Mouse (Mus musculus) midbrain, postnatal 0 days (tissue): ENCODE results near the gene Mmp19. TPM values are rescaled to one million over a fixed set of nuclear protein-coding genes. Genes with fewer than 3 reads are reported as not detected.

Experiments used
- ATAC-seq: fragments of 200-750 bp; cut with Nextera tagmentation; 2 replicates; pipeline ENCODE4 v1.8.0; 2017; ENCODE audit warnings: moderate number of reproducible peaks, mild to moderate bottlenecking, moderate TSS enrichment, moderate library complexity; ENCODE audit not compliant: low FRiP score
- DNase-seq: peaks from one replicate; pipeline ENCODE4 v3.0.0-alpha.2; 2015; ENCODE audit warnings: low spot score
- H3K27ac ChIP-seq: fragments of 300-500 bp; sonication (generic); 2 replicates; pipeline ENCODE4 v1.5.1; 2014; ENCODE audit warnings: low read depth, mild to moderate bottlenecking, low read length, mixed read lengths
- H3K27me3 ChIP-seq: fragments of 300-500 bp; sonication (generic); 2 replicates; pipeline ENCODE4 v1.6.1; 2014; ENCODE audit warnings: low read length, control low read depth, mixed read lengths; ENCODE audit not compliant: insufficient read depth
- H3K36me3 ChIP-seq: fragments of 300-500 bp; sonication (generic); 2 replicates; pipeline ENCODE4 v1.6.1; 2014; ENCODE audit warnings: low read length, control low read depth, mixed read lengths; ENCODE audit not compliant: insufficient read depth
- H3K4me1 ChIP-seq: fragments of 300-500 bp; sonication (generic); 2 replicates; pipeline ENCODE4 v1.6.1; 2014; ENCODE audit warnings: mild to moderate bottlenecking, control low read depth, antibody characterized with exemption, low read length, mixed read lengths; ENCODE audit not compliant: insufficient read depth
- H3K4me2 ChIP-seq: fragments of 300-500 bp; sonication (generic); 2 replicates; pipeline ENCODE4 v1.6.1; 2014; ENCODE audit warnings: low read depth, mild to moderate bottlenecking, low read length, mixed read lengths; ENCODE audit not compliant: poor library complexity, severe bottlenecking
- H3K4me3 ChIP-seq: fragments of 300-500 bp; sonication (generic); 2 replicates; pipeline ENCODE4 v1.5.1; 2014; ENCODE audit warnings: low read depth, mild to moderate bottlenecking, low read length, moderate library complexity
- H3K9ac ChIP-seq: fragments of 300-500 bp; sonication (generic); replicated peaks from 2 replicates; pipeline ENCODE4 v1.6.1; 2014; ENCODE audit warnings: mild to moderate bottlenecking, low read length, moderate library complexity, mixed read lengths; ENCODE audit not compliant: poor library complexity, severe bottlenecking
- H3K9me3 ChIP-seq: fragments of 300-500 bp; sonication (generic); 2 replicates; pipeline ENCODE4 v1.6.1; 2016; ENCODE audit warnings: low read length, control low read depth
- CTCF ChIP-seq: IDR thresholded peaks from 2 replicates; pipeline ENCODE4 v1.5.1; 2016; ENCODE audit warnings: antibody characterized with exemption, mild to moderate bottlenecking
- WGBS: fragments of 180-500 bp; shearing (Covaris S2); extraction: QIAGEN DNeasy Blood & Tissue Kit; methylation state at CpG from one replicate; pipeline ENCODE4 v1.1.7; 2014; 5-methylcytosine and 5-hydroxymethylcytosine counted together
- polyA plus RNA-seq: library from polyadenylated mRNA; unstranded; fragments of >200 nt; fragmentation: Nextera tagmentation; extraction: Ambion mirVana; gene quantifications from 2 replicates; pipeline ENCODE4 v1.2.1, GENCODE M21; 2015
- total RNA-seq: library from RNA; depleted of rRNA; stranded (reverse); fragments of >200 nt; gene quantifications from 2 replicates; pipeline ENCODE4 v1.2.3, GENCODE M21; 2014

The Mmp19 gene
- total and polyA plus RNA-seq, 2 experiments from 2014 or later = 0.54 to 1.3 TPM

DNA sequence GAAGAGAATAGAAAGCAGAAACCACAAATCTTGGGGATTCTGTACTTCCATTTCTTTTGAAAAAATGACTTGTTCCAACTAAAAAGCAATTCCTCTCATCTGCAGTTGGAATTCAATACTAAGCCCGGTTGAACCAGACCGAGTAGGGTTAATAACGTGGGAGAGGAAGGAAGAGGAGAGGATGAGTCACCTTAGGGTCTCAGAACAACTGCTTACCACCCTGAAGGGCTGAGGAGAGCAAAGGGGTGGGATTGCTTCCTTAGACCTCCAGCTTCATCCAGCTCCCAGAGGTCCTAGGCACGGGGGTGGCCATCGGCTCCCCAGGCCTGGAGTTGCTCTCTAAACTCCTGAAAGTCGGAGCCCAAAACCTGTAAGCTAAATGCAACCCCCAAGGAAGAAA lies 12.7 kb downstream of the Mmp19 start:
- Histone ChIP-seq H3K27ac (peak overlapping the region; percentile 96), H3K9ac (peak overlapping the region; percentile 87), H3K4me1 (peaks cover 20% of the 10 kb centered on the region), H3K4me2 (peak overlapping the region; percentile 77), H3K27me3 (no peaks in the 10 kb centered on the region), H3K9me3 (no peaks in the 10 kb centered on the region), H3K4me3 (peak overlapping the region; percentile 85), H3K36me3 (peaks cover 14% of the 10 kb centered on the region; the same call in 1 of the 2 replicates)
- WGBS = 10% methylated on average over 6 of the region's 6 CpGs
- ATAC-seq (no peak), DNase-seq (no peak)
- no peak for TF ChIP-seq CTCF

DNA sequence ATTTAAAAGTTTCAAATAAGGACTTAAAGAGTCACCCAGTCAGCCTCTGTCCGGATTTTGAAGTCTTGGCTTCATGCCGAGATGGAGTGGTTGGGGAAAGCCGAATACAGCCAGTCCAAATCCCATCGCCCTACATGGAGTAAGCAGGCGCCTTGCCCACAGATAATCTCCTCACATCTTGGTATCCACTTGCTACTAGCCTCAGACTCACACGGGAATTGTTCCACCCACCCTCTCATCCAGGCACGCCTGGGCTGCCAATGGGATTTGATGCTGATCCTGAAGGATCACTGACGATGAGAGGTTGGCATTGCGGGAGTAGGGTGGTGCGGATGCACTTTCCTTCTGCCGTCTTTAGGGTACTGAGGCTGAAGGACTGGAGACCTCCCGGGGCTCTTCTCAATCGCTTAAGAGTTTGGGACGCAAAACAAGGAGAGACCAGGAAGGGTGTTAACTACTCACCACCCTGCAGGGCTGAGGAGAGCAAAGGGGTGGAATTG lies 13.1 kb downstream of the Mmp19 start, which contains the start of gene Dnajc14:
Gene Dnajc14 (plus strand): TSS at position 292 of the 500 bp plus-strand sequence.
- peak within 1 kb of the TSS; percentile 87 for H3K9ac ChIP-seq
- H3K4me2 ChIP-seq = peak within 1 kb of the TSS; percentile 77
- no peaks in the 10 kb centered on the region for H3K9me3 ChIP-seq
- peak; percentile 3; the same call in 1 of the 2 replicates for ATAC-seq
- peaks cover 14% of the 10 kb centered on the region; the same call in 1 of the 2 replicates for H3K36me3 ChIP-seq
- WGBS = under 1% methylated on average over 14 of the region's 14 CpGs
- peak within 1 kb of the TSS; percentile 85 for H3K4me3 ChIP-seq
- H3K4me1 ChIP-seq = peaks cover 23% of the 10 kb centered on the region
- H3K27me3 ChIP-seq = no peaks in the 10 kb centered on the region
- no peak for TF ChIP-seq CTCF
- peak within 1 kb of the TSS; percentile 96 for H3K27ac ChIP-seq
- peak; percentile 70 for DNase-seq

DNA sequence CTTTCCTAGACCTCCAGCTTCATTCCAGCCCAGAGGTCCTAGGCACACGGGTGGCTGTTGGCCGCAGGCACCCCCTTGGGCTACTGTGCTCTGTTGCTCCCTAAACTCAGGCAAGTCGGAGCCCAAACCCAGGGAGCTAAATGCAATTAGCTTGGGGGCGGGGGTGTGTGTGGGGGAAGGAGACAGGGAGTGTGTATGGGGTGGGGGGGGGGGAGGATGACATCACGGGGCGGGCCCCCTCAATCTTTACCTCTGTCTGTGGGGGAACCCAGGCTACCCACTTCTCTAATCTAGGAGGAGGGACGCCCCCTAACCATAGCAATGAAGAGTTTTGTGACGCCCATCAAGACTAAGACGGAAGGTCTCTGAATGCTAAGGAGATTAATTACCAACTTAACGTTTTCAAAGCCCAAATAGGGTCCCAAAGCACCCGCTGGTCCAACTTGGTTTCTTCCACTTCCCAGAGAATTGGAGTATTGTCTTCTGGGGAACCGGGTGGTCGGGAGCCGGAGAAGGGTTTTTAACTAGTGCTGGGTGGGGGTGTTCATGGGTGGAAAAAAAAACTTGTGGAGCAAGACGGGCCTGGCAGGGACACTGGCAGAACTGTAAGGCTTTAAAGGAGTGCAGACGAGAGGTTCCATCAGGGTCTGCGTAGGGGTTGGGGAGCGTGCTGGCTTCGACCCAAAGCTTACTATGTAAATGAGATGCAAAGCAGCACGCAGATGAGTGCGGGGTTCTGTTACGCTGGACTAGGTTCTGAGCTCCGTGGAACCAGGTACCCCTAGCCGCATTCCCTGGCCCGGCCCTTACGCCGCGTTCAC lies 13.8 kb downstream of the Mmp19 start, which contains the start of gene Tmem198b:
Gene Tmem198b (minus strand): TSS at position 100 of the 821 bp plus-strand sequence.
- under 1% methylated on average over 26 of the region's 28 CpGs for WGBS
- peak within 1 kb of the TSS; percentile 77 for H3K4me2 ChIP-seq
- peak within 1 kb of the TSS; percentile 87 for H3K9ac ChIP-seq
- DNase-seq = peak; percentile 79
- peaks cover 28% of the 10 kb centered on the region for H3K4me1 ChIP-seq
- peaks cover 14% of the 10 kb centered on the region; the same call in 1 of the 2 replicates for H3K36me3 ChIP-seq
- ATAC-seq = peak; percentile 68
- TF ChIP-seq CTCF = no peak
- H3K4me3 ChIP-seq = peak within 1 kb of the TSS; percentile 85
- no peaks in the 10 kb centered on the region for H3K27me3 ChIP-seq
- peak within 1 kb of the TSS; percentile 96 for H3K27ac ChIP-seq
- no peaks in the 10 kb centered on the region for H3K9me3 ChIP-seq

- under 1% methylated on average over 67 of the region's 70 CpGs for WGBS
- ATAC-seq (peak; percentile 94), DNase-seq (peak; percentile 98)
- Histone ChIP-seq H3K4me3 (peak overlapping the region; percentile 85), H3K27me3 (no peaks in the 10 kb centered on the region), H3K27ac (peak overlapping the region; percentile 96), H3K4me1 (peaks cover 30% of the 10 kb centered on the region), H3K36me3 (peaks cover 14% of the 10 kb centered on the region; the same call in 1 of the 2 replicates), H3K9me3 (no peaks in the 10 kb centered on the region), H3K4me2 (peak overlapping the region; percentile 77), H3K9ac (peak overlapping the region; percentile 87)
- TF ChIP-seq CTCF = peak; percentile 50
Observed at GRCm38 (mm10) chr10:128805092-128806000, 14.6 kb downstream of the Mmp19 start.

DNA sequence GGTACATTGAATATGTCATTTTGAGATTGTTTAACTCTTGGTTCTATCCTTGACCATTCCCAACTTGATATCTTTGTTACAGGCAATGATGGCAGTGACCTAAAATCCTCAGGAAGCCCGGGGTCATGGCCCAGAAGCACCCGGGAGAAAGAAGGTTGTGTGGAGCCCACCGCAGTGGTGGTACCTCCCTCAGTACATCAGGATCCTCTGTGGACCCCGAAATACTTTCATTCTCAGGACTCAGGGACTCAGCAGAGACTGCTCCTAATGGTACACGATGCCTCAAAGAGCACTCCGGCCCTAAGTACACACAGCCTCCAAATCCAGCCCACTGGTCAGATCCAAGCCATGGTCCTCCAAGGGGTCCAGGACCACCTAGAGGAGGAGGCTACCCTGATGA lies 15.4 kb downstream of the Mmp19 start:
- Histone ChIP-seq H3K27ac (peak overlapping the region; percentile 96; the same call in 1 of the 2 replicates), H3K9ac (peak overlapping the region; percentile 87), H3K27me3 (no peaks in the 10 kb centered on the region), H3K9me3 (no peaks in the 10 kb centered on the region), H3K36me3 (peaks cover 14% of the 10 kb centered on the region; the same call in 1 of the 2 replicates), H3K4me2 (peak overlapping the region; percentile 77), H3K4me1 (peaks cover 30% of the 10 kb centered on the region), H3K4me3 (peak overlapping the region; percentile 85)
- DNase-seq = no peak
- WGBS = 59% methylated on average over 6 of the region's 6 CpGs
- ATAC-seq = no peak
- TF ChIP-seq CTCF = no peak
